Mouse (Mus musculus): Measurements from ENCODE around the gene Sorbs2.

DNA sequence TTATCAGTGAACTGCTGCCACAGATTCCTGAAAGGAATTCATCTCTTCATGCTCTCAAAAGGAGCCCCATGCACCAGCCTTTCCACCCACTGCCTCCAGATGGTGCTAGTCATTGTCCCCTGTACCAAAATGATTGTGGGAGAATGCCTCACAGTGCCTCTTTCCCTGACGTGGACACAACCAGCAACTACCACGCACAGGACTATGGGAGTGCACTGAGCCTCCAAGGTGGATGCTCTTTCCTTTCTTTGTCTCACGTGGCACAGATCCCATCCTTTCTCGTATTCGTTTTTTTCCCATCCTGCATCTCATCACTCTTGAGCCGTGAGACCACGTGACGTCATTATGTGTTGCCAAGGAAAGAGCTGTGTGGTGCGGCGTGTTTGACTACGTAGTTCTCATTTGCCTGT lies 288.7 kb downstream of the Sorbs2 start:
- TF ChIP-seq HCFC1 (IDR thresholded peaks at IDR 0.05; ENCODE audit: borderline replicate concordance, insufficient read depth, low read length): 0 out of 2 replicates have a peak, but pooled peaks have one; percentile 20
- TF ChIP-seq MAFK (IDR thresholded peaks at IDR 0.05; ENCODE audit: insufficient read depth, low read depth, low read length): no peak
- TF ChIP-seq ZNF384 (IDR thresholded peaks at IDR 0.05; ENCODE audit: low read depth, low read length): no peak
- peak; percentile 58; the same call in 1 of the 2 replicates for TF ChIP-seq ZC3H11A (IDR thresholded peaks at IDR 0.05; ENCODE audit: borderline replicate concordance, low read depth, low read length)

All from ES-E14 (cell line).